Mouse (Mus musculus): ENCODE results near the gene Shisa8.

Shisa8 gene

GRCm38 (mm10) chr15:82223657-82224601, 11.3 kb upstream of the Shisa8 start, which contains the start of gene Tnfrsf13c:
Gene Tnfrsf13c, minus strand, starts transcription at chr15:82224369.
- DNase-seq (ENCODE audit: inconsistent ontology term): peak; percentile 54

- DNase-seq (ENCODE audit: inconsistent ontology term): no peak
Measured at GRCm38 (mm10) chr15:82223251-82223650, 10.6 kb upstream of the Shisa8 start.

- no peak for DNase-seq (ENCODE audit: inconsistent ontology term)
Measured at GRCm38 (mm10) chr15:82221104-82221860, 8.7 kb upstream of the Shisa8 start.

- DNase-seq (ENCODE audit: inconsistent ontology term): no peak
Measured at GRCm38 (mm10) chr15:82220003-82220675, 7.5 kb upstream of the Shisa8 start.

- DNase-seq (ENCODE audit: inconsistent ontology term): no peak
Measured at GRCm38 (mm10) chr15:82218778-82219666, 6.4 kb upstream of the Shisa8 start.

- no peak for DNase-seq (ENCODE audit: inconsistent ontology term)
Measured at GRCm38 (mm10) chr15:82217980-82218379, 5.4 kb upstream of the Shisa8 start.

GRCm38 (mm10) chr15:82217039-82217438, 4.4 kb upstream of the Shisa8 start:
- no peak for DNase-seq (ENCODE audit: inconsistent ontology term)

- no peak for DNase-seq (ENCODE audit: inconsistent ontology term)
Measured at GRCm38 (mm10) chr15:82216142-82216827, 3.7 kb upstream of the Shisa8 start.

GRCm38 (mm10) chr15:82215332-82216046, 2.9 kb upstream of the Shisa8 start:
- no peak for DNase-seq (ENCODE audit: inconsistent ontology term)

- no peak for DNase-seq (ENCODE audit: inconsistent ontology term)
Measured at GRCm38 (mm10) chr15:82213222-82213621, 607 bp upstream of the Shisa8 start.

- peak; percentile 50 for DNase-seq (ENCODE audit: inconsistent ontology term)
Measured at GRCm38 (mm10) chr15:82211911-82212751, 484 bp downstream of the Shisa8 start.

- no peak for DNase-seq (ENCODE audit: inconsistent ontology term)
Measured at GRCm38 (mm10) chr15:82211281-82211680, 1.3 kb downstream of the Shisa8 start.

GRCm38 (mm10) chr15:82210801-82211200, 1.8 kb downstream of the Shisa8 start:
- DNase-seq (ENCODE audit: inconsistent ontology term): no peak

- no peak for DNase-seq (ENCODE audit: inconsistent ontology term)
Measured at GRCm38 (mm10) chr15:82209295-82210050, 3.1 kb downstream of the Shisa8 start.

- DNase-seq (ENCODE audit: inconsistent ontology term): no peak
Measured at GRCm38 (mm10) chr15:82208307-82208706, 4.3 kb downstream of the Shisa8 start.

- DNase-seq (ENCODE audit: inconsistent ontology term): no peak
Measured at GRCm38 (mm10) chr15:82207504-82208219, 5.0 kb downstream of the Shisa8 start.

- no peak for DNase-seq (ENCODE audit: inconsistent ontology term)
Measured at GRCm38 (mm10) chr15:82207105-82207459, 5.5 kb downstream of the Shisa8 start.
